ENCODE assay signal across 20 mouse cellular contexts in the genomic region with DNA sequence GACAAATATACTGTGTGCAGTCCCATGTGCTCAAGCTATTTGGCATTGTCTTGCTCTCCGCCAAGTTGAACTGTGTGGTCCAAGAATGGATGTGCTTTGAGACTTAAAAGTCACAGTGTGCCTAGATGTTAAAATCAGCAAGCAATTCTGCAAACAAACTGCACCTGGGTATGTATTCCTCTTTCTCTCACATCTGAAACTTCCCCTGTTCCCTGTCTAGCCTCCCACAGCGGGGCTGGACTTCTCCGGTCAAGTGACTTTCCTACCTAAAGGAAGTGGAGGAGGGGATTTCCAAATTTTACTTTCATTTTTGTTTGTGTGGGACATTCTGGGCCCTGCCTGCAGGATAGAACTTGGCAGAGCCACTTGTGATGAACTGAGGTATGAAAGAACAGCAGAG. TPM values are rescaled to one million over a fixed set of nuclear protein-coding genes. Genes with fewer than 3 reads are reported as not detected.
DNase-seq lines count a peak whose midpoint lies in the region; TF ChIP-seq lines count a peak whose summit lies in the region.
"Had no signal": no experiment of that assay in that cellular context is flagged by ENCODE, and none has a peak within 500 bp of the region (broad histone marks: within the 10 kb centered on the region; RNA-seq: fewer than 3 reads in every experiment).

No protein-coding gene starts in this region.

- peak overlapping the region; percentile 21; the same call in 1 of the 2 replicates for H3K4me3 ChIP-seq in gastrocnemius, adult 2 months
- H3K4me3 ChIP-seq: embryonic facial prominence, embryonic 10.5 days; erythroblast, embryonic 14.5 days; heart, embryonic 13.5 days; hindbrain, embryonic 10.5 days; left cerebral cortex, adult 2 months; limb, embryonic 12.5 days; neural tube, embryonic 12.5 days; stomach, embryonic 15.5 days had no signal

- DNase-seq in gastrocnemius, adult 2 months: no peak
- no peak for DNase-seq in gastrocnemius, postnatal 14 days
- peak; percentile 14 to 19 for DNase-seq in kidney, postnatal 36 days
- no peak for DNase-seq in kidney, postnatal 25 days
- peak; percentile 48 for DNase-seq in CD4-positive helper T cell, adult 2 months (ENCODE audit: low read depth, low spot score)
- peak; percentile 65 for DNase-seq in induced T-regulatory cell, adult 2 months (ENCODE audit: low read depth)
- no peak for DNase-seq in spleen, postnatal 14 days (ENCODE audit: low spot score in 2 of 2)
- DNase-seq in cerebellum, adult 9-11 months: no peak
- DNase-seq: adrenal gland, adult 8-10 months; cerebellum, postnatal 10 days; right cerebral cortex, postnatal 4 days; thymus, postnatal 25 days had no signal

- intact Hi-C loops in gastrocnemius, adult 2 months (cut with DNase I): no loop called here
- intact Hi-C loops in gastrocnemius, postnatal 14 days (cut with DNase I; ENCODE audit: low total_unique reads): no loop called here

- H3K27ac ChIP-seq in gastrocnemius, adult 2 months: no peak overlapping the region
- H3K27ac ChIP-seq: embryonic facial prominence, embryonic 10.5 days; heart, embryonic 13.5 days; hindbrain, embryonic 10.5 days; left cerebral cortex, adult 2 months; limb, embryonic 12.5 days; neural tube, embryonic 12.5 days; stomach, embryonic 15.5 days had no signal

- TF ChIP-seq CTCF in gastrocnemius, adult 2 months (IDR thresholded peaks at IDR 0.05): no peak

RNA-seq across cellular contexts. Expression of gene Nlrc5, which starts 9.0 kb away (rescaled TPM):
- total RNA-seq in gastrocnemius, adult 2 months (2021): 1 to 10 TPM in 1 of 2 experiments, under 1 TPM in 1; 0.43 to 1.1 TPM
- under 1 TPM; 0.13 to 0.41 TPM for total RNA-seq in gastrocnemius, postnatal 14 days (2021)

RNA-seq across cellular contexts. Expression of gene Herpud1, which starts 56.9 kb away (rescaled TPM):
- 100 to 1,000 TPM; 111 to 117 TPM for total RNA-seq in gastrocnemius, adult 2 months (2021)
- 10 to 100 TPM; 55.1 to 75.2 TPM for total RNA-seq in gastrocnemius, postnatal 14 days (2021)

Comparison
In these comparisons a context has a peak if more than half of its experiments do, and no peak if none do; other contexts are left out.
1. DNase-seq: peak in kidney, postnatal 36 days (2 of 2), CD4-positive helper T cell, adult 2 months (single experiment) and induced T-regulatory cell, adult 2 months (single experiment); none in gastrocnemius, adult 2 months (single experiment), gastrocnemius, postnatal 14 days (single experiment), kidney, postnatal 25 days (0 of 2), spleen, postnatal 14 days (0 of 2) and cerebellum, adult 9-11 months (single experiment).